Mouse (Mus musculus) E14TG2a.4 (cell line): ENCODE results near the gene Atp10b.

Source experiments
- CTCF ChIP-seq: conservative IDR thresholded peaks from 2 replicates; pipeline ENCODE4 v1.5.1; 2014; ENCODE audit warnings: low read length
- NANOG ChIP-seq: IDR thresholded peaks from 2 replicates; pipeline ENCODE4 v1.6.1; 2014; ENCODE audit warnings: borderline replicate concordance, low read length, mixed read lengths

GRCm38 (mm10) chr11:43141296-43141695 lies 8.4 kb upstream of the Atp10b start:
- TF ChIP-seq CTCF (no peak), NANOG (no peak)
